In genomic region chr7:128297617-128298480, GRCm38 (mm10) we compare ENCODE assay signal across 8 mouse cellular contexts. TPM values are rescaled to one million over a fixed set of nuclear protein-coding genes. Genes with fewer than 3 reads are reported as not detected.
DNase-seq lines count a peak whose midpoint lies in the region; ATAC-seq and TF ChIP-seq lines count a peak whose summit lies in the region.

TSS of gene BC017158 (minus strand) at chr7:128298170.

- H3K4me3 ChIP-seq in bone marrow, adult 2 months (replicated peaks; ENCODE audit: control insufficient read depth, low read depth, low read length) = peak within 1 kb of the TSS; percentile 86
- H3K4me3 ChIP-seq in embryonic fibroblast, embryonic 13.5 days (ENCODE audit: insufficient read depth, low read length) = peak within 1 kb of the TSS; percentile 61
- H3K4me3 ChIP-seq in heart, embryonic 11.5 days (ENCODE audit: low read depth, low read length) = peak within 1 kb of the TSS; percentile 76
- peak within 1 kb of the TSS; percentile 91 for H3K4me3 ChIP-seq in kidney, embryonic 16.5 days (ENCODE audit: low read length)

- TF ChIP-seq CTCF in bone marrow, adult 2 months (IDR thresholded peaks at IDR 0.05; ENCODE audit: control insufficient read depth, insufficient read depth, low read length) = no peak
- TF ChIP-seq CTCF in embryonic fibroblast, embryonic 13.5 days (IDR thresholded peaks at IDR 0.05; ENCODE audit: borderline replicate concordance, insufficient read depth, low read length) = no peak

- ATAC-seq in heart, embryonic 11.5 days (replicated peaks; ENCODE audit: insufficient number of reproducible peaks, low FRiP score, low TSS enrichment) = peak; percentile 73
- ATAC-seq in kidney, embryonic 16.5 days (ENCODE audit: low FRiP score, low TSS enrichment) = peak; percentile 85

- H3K36me3 ChIP-seq in heart, embryonic 11.5 days (ENCODE audit: control insufficient read depth, insufficient read depth, low read length) = no peaks in the 10 kb centered on the region
- H3K36me3 ChIP-seq in kidney, embryonic 16.5 days (ENCODE audit: insufficient read depth, low read length) = peaks cover 3% of the 10 kb centered on the region; the same call in 1 of the 2 replicates

- peak; percentile 65; the same call in 1 of the 2 replicates for TF ChIP-seq POLR2A in bone marrow, adult 2 months (IDR thresholded peaks at IDR 0.05; ENCODE audit: borderline replicate concordance, control insufficient read depth, low read depth, low read length)
- TF ChIP-seq POLR2A in embryonic fibroblast, embryonic 13.5 days (IDR thresholded peaks at IDR 0.05; ENCODE audit: low read depth, low read length) = peak; percentile 74

- H3K9ac ChIP-seq in heart, embryonic 11.5 days (ENCODE audit: low read depth, low read length) = peak within 1 kb of the TSS; percentile 83
- H3K9ac ChIP-seq in kidney, embryonic 16.5 days (replicated peaks; ENCODE audit: low read length) = peak within 1 kb of the TSS; percentile 97

- H3K9me3 ChIP-seq in heart, embryonic 11.5 days (replicated peaks; ENCODE audit: control insufficient read depth, low read length) = no peaks in the 10 kb centered on the region
- no peaks in the 10 kb centered on the region for H3K9me3 ChIP-seq in kidney, embryonic 16.5 days (ENCODE audit: low read length)

- DNase-seq in A20 (ENCODE audit: low read depth, low spot score) (peak; percentile 79), liver (peak; percentile 81)
- DNase-seq in monocyte, adult 2 months (ENCODE audit: low read depth in 1 of 2, low spot score in 2 of 2) = peak; percentile 16 to 33
- peak; percentile 42 to 57 for DNase-seq in spleen, postnatal 14 days (ENCODE audit: low spot score in 2 of 2)

- WGBS in bone marrow, adult 2 months = 1% methylated on average over 47 of the region's 47 CpGs
- 2% methylated on average over 47 of the region's 47 CpGs for WGBS in heart, embryonic 11.5 days (ENCODE audit: insufficient replicate concordance)
- WGBS in kidney, embryonic 16.5 days = under 1% methylated on average over 47 of the region's 47 CpGs

- H3K4me1 ChIP-seq in bone marrow, adult 2 months (ENCODE audit: control insufficient read depth, insufficient read depth, low read length) = peaks cover 3% of the 10 kb centered on the region
- H3K4me1 ChIP-seq in embryonic fibroblast, embryonic 13.5 days (ENCODE audit: control insufficient read depth, insufficient read depth, low read length) = peaks cover 3% of the 10 kb centered on the region; the same call in 1 of the 2 replicates
- H3K4me1 ChIP-seq in heart, embryonic 11.5 days (ENCODE audit: control insufficient read depth, insufficient read depth, low read length) = peaks cover 9% of the 10 kb centered on the region; the same call in 1 of the 2 replicates
- peaks cover 17% of the 10 kb centered on the region for H3K4me1 ChIP-seq in kidney, embryonic 16.5 days (ENCODE audit: insufficient read depth, low read length)

- peak within 1 kb of the TSS; percentile 77 for H3K4me2 ChIP-seq in heart, embryonic 11.5 days
- peak within 1 kb of the TSS; percentile 79 for H3K4me2 ChIP-seq in kidney, embryonic 16.5 days (replicated peaks; ENCODE audit: low read depth, low read length)

- no peaks in the 10 kb centered on the region; the same call in 1 of the 2 replicates for H3K27me3 ChIP-seq in heart, embryonic 11.5 days (ENCODE audit: control insufficient read depth, insufficient read depth, low read length)
- no peaks in the 10 kb centered on the region for H3K27me3 ChIP-seq in kidney, embryonic 16.5 days (ENCODE audit: insufficient read depth, low read length)

- H3K27ac ChIP-seq in bone marrow, adult 2 months (ENCODE audit: control insufficient read depth, insufficient read depth, low read depth, low read length, poor library complexity) = peak within 1 kb of the TSS; percentile 71
- no peak within 1 kb of the TSS for H3K27ac ChIP-seq in embryonic fibroblast, embryonic 13.5 days (ENCODE audit: insufficient read depth, low read length)
- H3K27ac ChIP-seq in heart, embryonic 11.5 days (ENCODE audit: low read depth, low read length) = peak within 1 kb of the TSS; percentile 50
- H3K27ac ChIP-seq in kidney, embryonic 16.5 days (ENCODE audit: low read length) = peak within 1 kb of the TSS; percentile 88

RNA-seq across cellular contexts. Expression of gene BC017158, which starts in this region (rescaled TPM):
- 20.0 and 37.3 TPM in 2 replicates for polyA plus RNA-seq in bone marrow, adult 2 months (2011; ENCODE audit: insufficient read depth, insufficient read length, low replicate concordance, missing spikeins)
- 17.9 and 21.1 TPM in 2 replicates for polyA plus RNA-seq in embryonic fibroblast, embryonic 13.5 days (2011; ENCODE audit: insufficient read length, low read depth, missing spikeins)
- polyA plus RNA-seq in heart, embryonic 11.5 days (2014; fragmentation: Nextera tagmentation; extraction: Ambion mirVana) = 18.1 and 18.2 TPM in 2 replicates
- 34.2 and 39.0 TPM in 2 replicates for polyA plus RNA-seq in kidney, embryonic 16.5 days (2015; fragmentation: Nextera tagmentation; extraction: Ambion mirVana)

Comparison
In these comparisons a context has a peak if more than half of its experiments do, and no peak if none do; other contexts are left out.
1. DNase-seq: peak in every context shown above with its lines; median percentile 81 in liver; 79 in A20; 50 in spleen, postnatal 14 days; 24 in monocyte, adult 2 months.